9 mouse cellular contexts compared by ENCODE assay signal in genomic region chr13:109615785-109616281, GRCm38 (mm10).
DNase-seq lines count a peak whose midpoint lies in the region; ATAC-seq and TF ChIP-seq lines count a peak whose summit lies in the region.
"Had no signal": no experiment of that assay in that cellular context is flagged by ENCODE, and none has a peak within 500 bp of the region (broad histone marks: within the 10 kb centered on the region; RNA-seq: fewer than 3 reads in every experiment).

No protein-coding gene starts in this region.

- no peaks in the 10 kb centered on the region for H3K27me3 ChIP-seq in lung, embryonic 14.5 days (ENCODE audit: insufficient read depth, low read length)
- no peaks in the 10 kb centered on the region for H3K27me3 ChIP-seq in forebrain, embryonic 16.5 days (replicated peaks; ENCODE audit: control insufficient read depth, insufficient read depth, low read length)
- H3K27me3 ChIP-seq in liver, embryonic 14.5 days (ENCODE audit: control insufficient read depth, insufficient read depth, low read length) = no peaks in the 10 kb centered on the region
- H3K27me3 ChIP-seq: CH12.LX had no signal

- ATAC-seq in lung, embryonic 14.5 days (ENCODE audit: insufficient read depth) = no peak
- peak; percentile 48; the same call in 1 of the 2 replicates for ATAC-seq in forebrain, embryonic 16.5 days
- ATAC-seq in liver, embryonic 14.5 days (ENCODE audit: insufficient read depth) = peak; percentile 38; the same call in 1 of the 2 replicates
- no peak for ATAC-seq in activated CD4-positive, CD25-positive, alpha-beta regulatory T cell, adult 4 months

- H3K9ac ChIP-seq in lung, embryonic 14.5 days = no peak overlapping the region
- H3K9ac ChIP-seq in forebrain, embryonic 16.5 days (replicated peaks; ENCODE audit: low read depth, low read length) = no peak overlapping the region
- no peak overlapping the region for H3K9ac ChIP-seq in liver, embryonic 14.5 days (replicated peaks)

- peak; percentile 24 for DNase-seq in cerebellum, adult 8-10 months
- DNase-seq in cerebellum, postnatal 36 days = no peak
- peak; percentile 85 for DNase-seq in lung, embryonic 14.5 days
- no peak for DNase-seq in lung, postnatal 14 days
- DNase-seq in liver, embryonic 14.5 days (ENCODE audit: low read depth in 3 of 3, low spot score in 3 of 3) = peak; percentile 35 to 50 (median 44)
- DNase-seq in ovary, postnatal 36 days (ENCODE audit: low spot score) = no peak

- peak; percentile 66 for TF ChIP-seq CTCF in lung, embryonic 14.5 days (IDR thresholded peaks at IDR 0.05; ENCODE audit: low read depth)
- TF ChIP-seq CTCF in liver, embryonic 14.5 days (IDR thresholded peaks at IDR 0.05; ENCODE audit: low read depth) = peak; percentile 54

- TF ChIP-seq EP300 in liver, embryonic 14.5 days (IDR thresholded peaks at IDR 0.05; ENCODE audit: low read depth) = no peak

- WGBS in lung, embryonic 14.5 days = 9% methylated on average over 7 of the region's 7 CpGs
- WGBS in forebrain, embryonic 16.5 days = 12% methylated on average over 7 of the region's 7 CpGs
- 9% methylated on average over 7 of the region's 7 CpGs for whole genome bisulfite sequencing in liver, embryonic 14.5 days (ENCODE audit: insufficient replicate concordance)

- no peaks in the 10 kb centered on the region for H3K36me3 ChIP-seq in lung, embryonic 14.5 days (ENCODE audit: insufficient read depth)
- no peaks in the 10 kb centered on the region for H3K36me3 ChIP-seq in forebrain, embryonic 16.5 days (ENCODE audit: control insufficient read depth, insufficient read depth)
- no peaks in the 10 kb centered on the region for H3K36me3 ChIP-seq in liver, embryonic 14.5 days (replicated peaks; ENCODE audit: control insufficient read depth, insufficient read depth, low read depth)

- H3K27ac ChIP-seq in lung, embryonic 14.5 days (ENCODE audit: low read depth) = no peak overlapping the region
- H3K27ac ChIP-seq in forebrain, embryonic 16.5 days (ENCODE audit: low read length) = no peak overlapping the region
- H3K27ac ChIP-seq in liver, embryonic 14.5 days = no peak overlapping the region

- H3K9me3 ChIP-seq in lung, embryonic 14.5 days (ENCODE audit: low read depth, low read length) = no peaks in the 10 kb centered on the region
- no peaks in the 10 kb centered on the region for H3K9me3 ChIP-seq in forebrain, embryonic 16.5 days (ENCODE audit: control insufficient read depth, low read length)
- no peaks in the 10 kb centered on the region for H3K9me3 ChIP-seq in liver, embryonic 14.5 days (ENCODE audit: control insufficient read depth, low read length)

- peak overlapping the region; percentile 20; the same call in 1 of the 2 replicates for H3K4me2 ChIP-seq in lung, embryonic 14.5 days
- H3K4me2 ChIP-seq in forebrain, embryonic 16.5 days (ENCODE audit: low read length) = no peak overlapping the region
- H3K4me2 ChIP-seq in liver, embryonic 14.5 days (ENCODE audit: low read depth) = peak overlapping the region; percentile 31

- peaks cover 6% of the 10 kb centered on the region; the same call in 1 of the 2 replicates for H3K4me1 ChIP-seq in lung, embryonic 14.5 days (ENCODE audit: insufficient read depth)
- H3K4me1 ChIP-seq in forebrain, embryonic 16.5 days (replicated peaks; ENCODE audit: control insufficient read depth, insufficient read depth, low read length) = peaks cover 6% of the 10 kb centered on the region
- peaks cover 0 to 9% of the 10 kb centered on the region in 2 experiments; a peak in 2 of 4 replicates for H3K4me1 ChIP-seq in liver, embryonic 14.5 days (replicated peaks; ENCODE audit: control insufficient read depth in 2 of 2, insufficient read depth in 2 of 2, low read length in 1 of 2)

- H3K4me3 ChIP-seq in lung, embryonic 14.5 days (ENCODE audit: low read depth, low read length) = no peak overlapping the region
- no peak overlapping the region for H3K4me3 ChIP-seq in forebrain, embryonic 16.5 days (replicated peaks; ENCODE audit: low read length)
- H3K4me3 ChIP-seq in liver, embryonic 14.5 days (ENCODE audit: insufficient read depth in 1 of 2, low read depth in 2 of 2, low read length in 2 of 2) = peak overlapping the region in 1 of 2 experiments; percentile 27; a peak in 1 of 4 replicates

Comparison
In these comparisons a context has a peak if more than half of its experiments do, and no peak if none do; other contexts are left out.
1. DNase-seq: peak in cerebellum, adult 8-10 months (single experiment), lung, embryonic 14.5 days (single experiment) and liver, embryonic 14.5 days (3 of 3); none in cerebellum, postnatal 36 days (0 of 2), lung, postnatal 14 days (single experiment) and ovary, postnatal 36 days (single experiment).
2. ATAC-seq: peak in forebrain, embryonic 16.5 days (single experiment) and liver, embryonic 14.5 days (single experiment); none in lung, embryonic 14.5 days (single experiment) and activated CD4-positive, CD25-positive, alpha-beta regulatory T cell, adult 4 months (single experiment).